Mouse (Mus musculus): Measurements from ENCODE around the gene Tuba1a. TPM values are rescaled to one million over a fixed set of nuclear protein-coding genes. Genes with fewer than 3 reads are reported as not detected.
"Not testable (repeated sequence)": the region's sequence is repeated elsewhere in the genome, so short reads cannot be mapped to it uniquely, and the experiment has no call there.

The Tuba1a gene
- polyA plus RNA-seq, 1 experiment, result 432 TPM

DNA sequence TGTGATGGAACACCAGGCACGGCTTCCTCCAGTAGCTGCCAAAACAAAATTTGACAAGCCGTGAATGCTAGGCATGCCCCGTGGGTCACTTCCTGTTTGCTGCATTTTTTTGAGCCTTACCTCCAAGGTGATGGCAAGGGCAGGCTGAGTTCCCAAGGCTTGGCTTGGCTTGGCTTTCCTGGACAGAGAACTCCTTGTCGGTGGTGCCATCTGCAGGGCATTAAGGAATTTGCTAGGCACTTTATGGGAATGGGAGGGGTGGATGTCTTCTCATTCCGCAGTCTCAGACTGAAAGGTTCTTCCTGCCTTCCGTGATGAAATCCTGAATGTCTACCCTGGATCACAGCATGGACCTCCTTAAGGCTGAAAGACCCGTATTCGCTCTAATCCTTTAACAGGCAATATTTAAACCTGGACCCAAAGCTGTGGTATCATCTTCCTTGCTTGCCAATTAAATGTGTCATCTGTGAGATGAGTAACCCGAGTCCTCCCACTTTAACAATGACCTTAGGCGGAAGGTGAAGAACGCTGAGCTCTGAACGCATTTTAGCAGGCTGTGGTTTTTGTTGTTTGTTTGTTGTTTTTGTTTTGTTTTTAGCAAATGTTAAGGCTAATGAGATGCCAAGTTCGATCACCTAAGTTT, 24.8 kb downstream of the Tuba1a start:
- Histone ChIP-seq H3K36me3 (ENCODE audit: control insufficient read depth, insufficient read depth, low read length) (peaks cover 8% of the 10 kb centered on the region; the same call in 1 of the 2 replicates), H3K4me3 (ENCODE audit: control insufficient read depth, insufficient read depth, low read length) (no peak overlapping the region), H3K27ac (ENCODE audit: control insufficient read depth, insufficient read depth, low read length) (no peak overlapping the region), H3K4me1 (replicated peaks; ENCODE audit: control insufficient read depth, insufficient read depth, low read length) (peaks cover 13% of the 10 kb centered on the region), H3K27me3 (ENCODE audit: control insufficient read depth, insufficient read depth, low read length) (no peaks in the 10 kb centered on the region)
- 50% methylated on average over 13 of the region's 13 CpGs for WGBS
- TF ChIP-seq CTCF (IDR thresholded peaks at IDR 0.05; ENCODE audit: borderline replicate concordance, control insufficient read depth, extremely low read depth, insufficient read depth, low read length, poor library complexity) (no peak), POLR2A (IDR thresholded peaks at IDR 0.05; ENCODE audit: control insufficient read depth, extremely low read depth, insufficient read depth, low read length, poor library complexity) (no peak)
- peak; percentile 17 for DNase-seq

- Histone ChIP-seq H3K4me1 (replicated peaks; ENCODE audit: control insufficient read depth, insufficient read depth, low read length) (peaks cover 10% of the 10 kb centered on the region), H3K36me3 (ENCODE audit: control insufficient read depth, insufficient read depth, low read length) (peaks cover 8% of the 10 kb centered on the region; the same call in 1 of the 2 replicates), H3K27ac (ENCODE audit: control insufficient read depth, insufficient read depth, low read length) (no peak overlapping the region), H3K27me3 (ENCODE audit: control insufficient read depth, insufficient read depth, low read length) (no peaks in the 10 kb centered on the region), H3K4me3 (ENCODE audit: control insufficient read depth, insufficient read depth, low read length) (no peak overlapping the region)
- WGBS, result 24% methylated on average over 5 of the region's 5 CpGs
- no peak for DNase-seq
- TF ChIP-seq POLR2A (IDR thresholded peaks at IDR 0.05; ENCODE audit: control insufficient read depth, extremely low read depth, insufficient read depth, low read length, poor library complexity) (no peak), CTCF (IDR thresholded peaks at IDR 0.05; ENCODE audit: borderline replicate concordance, control insufficient read depth, extremely low read depth, insufficient read depth, low read length, poor library complexity) (no peak)
Observed at GRCm38 (mm10) chr15:98927566-98927965, 25.9 kb downstream of the Tuba1a start.

GRCm38 (mm10) chr15:98924682-98925081, 28.8 kb downstream of the Tuba1a start:
- no peak for DNase-seq
- Histone ChIP-seq H3K27ac (ENCODE audit: control insufficient read depth, insufficient read depth, low read length) (no peak overlapping the region), H3K4me1 (replicated peaks; ENCODE audit: control insufficient read depth, insufficient read depth, low read length) (peaks cover 10% of the 10 kb centered on the region), H3K4me3 (ENCODE audit: control insufficient read depth, insufficient read depth, low read length) (no peak overlapping the region), H3K36me3 (ENCODE audit: control insufficient read depth, insufficient read depth, low read length) (no peaks in the 10 kb centered on the region), H3K27me3 (ENCODE audit: control insufficient read depth, insufficient read depth, low read length) (no peaks in the 10 kb centered on the region)
- 89% methylated on average over 3 of the region's 3 CpGs for WGBS
- TF ChIP-seq CTCF (IDR thresholded peaks at IDR 0.05; ENCODE audit: borderline replicate concordance, control insufficient read depth, extremely low read depth, insufficient read depth, low read length, poor library complexity), result no peak
- no peak for TF ChIP-seq POLR2A (IDR thresholded peaks at IDR 0.05; ENCODE audit: control insufficient read depth, extremely low read depth, insufficient read depth, low read length, poor library complexity)

- no peak overlapping the region for H3K27ac ChIP-seq (ENCODE audit: control insufficient read depth, insufficient read depth, low read length)
Observed at GRCm38 (mm10) chr15:98923031-98923537, 30.4 kb downstream of the Tuba1a start.

GRCm38 (mm10) chr15:98922581-98922980, 30.9 kb downstream of the Tuba1a start:
- Histone ChIP-seq H3K36me3 (ENCODE audit: control insufficient read depth, insufficient read depth, low read length) (no peaks in the 10 kb centered on the region), H3K4me3 (ENCODE audit: control insufficient read depth, insufficient read depth, low read length) (no peak overlapping the region), H3K27ac (ENCODE audit: control insufficient read depth, insufficient read depth, low read length) (no peak overlapping the region), H3K27me3 (ENCODE audit: control insufficient read depth, insufficient read depth, low read length) (no peaks in the 10 kb centered on the region), H3K4me1 (replicated peaks; ENCODE audit: control insufficient read depth, insufficient read depth, low read length) (peaks cover 4% of the 10 kb centered on the region; the same call in 1 of the 2 replicates)
- no peak for TF ChIP-seq POLR2A (IDR thresholded peaks at IDR 0.05; ENCODE audit: control insufficient read depth, extremely low read depth, insufficient read depth, low read length, poor library complexity)
- no peak for TF ChIP-seq CTCF (IDR thresholded peaks at IDR 0.05; ENCODE audit: borderline replicate concordance, control insufficient read depth, extremely low read depth, insufficient read depth, low read length, poor library complexity)
- no peak for DNase-seq
- WGBS, result 79% methylated on average over 3 of the region's 3 CpGs

More at GRCm38 (mm10) chr15:98923031-98923537, 30.4 kb downstream of the Tuba1a start:
- WGBS, result 94% methylated on average over 2 of the region's 2 CpGs
- Histone ChIP-seq H3K36me3 (ENCODE audit: control insufficient read depth, insufficient read depth, low read length) (no peaks in the 10 kb centered on the region), H3K4me3 (ENCODE audit: control insufficient read depth, insufficient read depth, low read length) (no peak overlapping the region), H3K27me3 (ENCODE audit: control insufficient read depth, insufficient read depth, low read length) (no peaks in the 10 kb centered on the region), H3K4me1 (replicated peaks; ENCODE audit: control insufficient read depth, insufficient read depth, low read length) (peaks cover 6% of the 10 kb centered on the region; the same call in 1 of the 2 replicates)
- no peak for TF ChIP-seq POLR2A (IDR thresholded peaks at IDR 0.05; ENCODE audit: control insufficient read depth, extremely low read depth, insufficient read depth, low read length, poor library complexity)
- no peak for TF ChIP-seq CTCF (IDR thresholded peaks at IDR 0.05; ENCODE audit: borderline replicate concordance, control insufficient read depth, extremely low read depth, insufficient read depth, low read length, poor library complexity)
- no peak for DNase-seq

DNA sequence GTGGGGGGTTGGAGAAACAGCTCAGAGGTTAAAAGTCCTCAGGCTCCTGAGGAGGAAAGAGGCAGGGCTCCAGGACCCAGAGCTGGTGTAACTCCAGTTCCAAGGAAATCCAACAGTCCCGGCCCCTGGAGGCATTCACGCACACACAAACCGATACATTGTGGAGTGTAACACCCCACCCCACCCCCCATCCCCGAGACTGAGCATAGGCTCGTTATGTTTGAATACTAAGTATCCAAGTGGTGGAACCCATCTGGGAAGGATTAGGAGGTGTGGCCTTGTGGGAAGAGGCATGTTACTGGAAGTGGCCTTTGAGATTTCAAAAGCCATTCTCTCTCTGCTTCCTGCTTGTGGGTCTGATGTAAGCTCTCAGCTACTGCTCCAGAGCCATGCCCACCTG, 32.0 kb downstream of the Tuba1a start:
- no peak for DNase-seq
- no peak for TF ChIP-seq CTCF (IDR thresholded peaks at IDR 0.05; ENCODE audit: borderline replicate concordance, control insufficient read depth, extremely low read depth, insufficient read depth, low read length, poor library complexity)
- no peak for TF ChIP-seq POLR2A (IDR thresholded peaks at IDR 0.05; ENCODE audit: control insufficient read depth, extremely low read depth, insufficient read depth, low read length, poor library complexity)
- H3K4me3 ChIP-seq (ENCODE audit: control insufficient read depth, insufficient read depth, low read length), result no peak overlapping the region
- WGBS, result 98% methylated on average over 5 of the region's 5 CpGs
- no peaks in the 10 kb centered on the region for H3K27me3 ChIP-seq (ENCODE audit: control insufficient read depth, insufficient read depth, low read length)
- no peak overlapping the region for H3K27ac ChIP-seq (ENCODE audit: control insufficient read depth, insufficient read depth, low read length)
- H3K36me3 ChIP-seq (ENCODE audit: control insufficient read depth, insufficient read depth, low read length), result no peaks in the 10 kb centered on the region
- H3K4me1 ChIP-seq (replicated peaks; ENCODE audit: control insufficient read depth, insufficient read depth, low read length), result peaks cover 4% of the 10 kb centered on the region

DNA sequence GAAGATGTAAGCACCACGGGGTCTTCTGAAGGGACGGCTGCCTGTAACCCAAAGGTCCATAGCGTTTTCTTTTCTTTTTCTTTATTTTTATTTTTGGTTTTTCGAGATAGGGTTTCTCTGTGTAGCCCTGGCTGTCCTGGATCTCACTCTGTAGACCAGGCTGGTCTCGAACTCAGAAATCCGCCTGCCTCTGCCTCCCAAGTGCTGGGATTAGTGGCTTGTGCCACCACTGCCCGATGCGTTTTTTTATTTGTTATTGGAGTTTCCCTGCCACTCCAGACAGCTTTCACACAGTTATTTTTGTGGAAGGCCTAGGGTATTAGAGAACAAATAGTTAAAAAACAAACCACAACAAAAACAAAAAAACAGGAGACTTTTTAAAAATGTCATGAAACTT, 35.0 kb downstream of the Tuba1a start:
- 14% methylated on average over 8 of the region's 8 CpGs for WGBS
- not testable (repeated sequence) for DNase-seq; H3K36me3 ChIP-seq (ENCODE audit: control insufficient read depth, insufficient read depth, low read length); H3K27me3 ChIP-seq (ENCODE audit: control insufficient read depth, insufficient read depth, low read length)
- Histone ChIP-seq H3K4me1 (replicated peaks; ENCODE audit: control insufficient read depth, insufficient read depth, low read length) (peaks cover 18% of the 10 kb centered on the region), H3K4me3 (ENCODE audit: control insufficient read depth, insufficient read depth, low read length) (peak overlapping the region; percentile 49), H3K27ac (ENCODE audit: control insufficient read depth, insufficient read depth, low read length) (peak overlapping the region; percentile 48; the same call in 1 of the 2 replicates)

Data from thymus, adult 2 months (tissue).